Mouse (Mus musculus) heart, postnatal 0 days (tissue): Measurements from ENCODE around the gene Togaram2.

Source experiments
- CTCF ChIP-seq: IDR thresholded peaks from 2 replicates; pipeline ENCODE4 v1.5.1; 2016; ENCODE audit warnings: antibody characterized with exemption, control low read depth, low read depth
- EP300 ChIP-seq: IDR thresholded peaks from 2 replicates; pipeline ENCODE4 v1.6.1; 2016; ENCODE audit warnings: antibody characterized with exemption, low read depth

- no peak for TF ChIP-seq CTCF
- TF ChIP-seq EP300: no peak
Measured at GRCm38 (mm10) chr17:71640421-71641085, 32.5 kb upstream of the Togaram2 start.
